21 mouse cellular contexts compared by ENCODE assay signal in the genomic region with DNA sequence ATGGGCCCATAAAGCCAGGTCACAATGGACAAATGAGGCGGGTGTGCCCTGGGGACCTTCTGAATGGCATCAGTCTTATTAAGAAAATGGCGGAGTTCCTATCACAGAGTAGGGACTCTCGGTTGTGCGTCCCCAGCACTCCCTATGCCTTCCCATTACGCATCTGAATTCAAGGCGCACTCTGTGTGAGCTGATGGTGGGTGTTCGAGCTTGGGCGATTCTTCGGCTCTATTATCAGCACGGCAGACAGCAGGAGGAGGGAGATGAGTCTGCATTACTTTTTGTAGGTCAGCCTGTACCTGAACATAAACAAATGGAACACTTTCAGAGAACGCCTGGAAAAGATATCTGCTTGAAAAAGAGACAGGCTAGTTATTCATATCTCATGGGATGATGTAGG. TPM values are rescaled to one million over a fixed set of nuclear protein-coding genes. Genes with fewer than 3 reads are reported as not detected.
A peak's percentile ranks its signal among the peaks of the same experiment; 100 is the strongest.
DNase-seq lines count a peak whose midpoint lies in the region; ATAC-seq and TF ChIP-seq lines count a peak whose summit lies in the region.
"Had no signal": no experiment of that assay in that cellular context is flagged by ENCODE, and none has a peak within 500 bp of the region (broad histone marks: within the 10 kb centered on the region; RNA-seq: fewer than 3 reads in every experiment).

No protein-coding gene starts in this region.

- H3K27ac ChIP-seq in heart, embryonic 15.5 days = peak overlapping the region; percentile 71
- peak overlapping the region; percentile 6 for H3K27ac ChIP-seq in layer of hippocampus, adult 2 months

- peaks cover 11% of the 10 kb centered on the region; the same call in 1 of the 2 replicates for H3K4me1 ChIP-seq in heart, embryonic 15.5 days (replicated peaks)

- no peak for DNase-seq in frontal cortex, postnatal 25 days (ENCODE audit: low spot score in 2 of 2)
- DNase-seq in heart, postnatal 10 days = no peak
- DNase-seq in layer of hippocampus, adult 2 months (ENCODE audit: low spot score in 2 of 2) = no peak
- no peak for DNase-seq in layer of hippocampus, adult 18-20 months (ENCODE audit: low spot score in 2 of 2)
- DNase-seq in brain, adult 2 months (ENCODE audit: low read depth, low spot score) = peak; percentile 71
- no peak for DNase-seq in adipocyte (ENCODE audit: low spot score)
- DNase-seq: adrenal gland, postnatal 14 days; cerebellum, adult 18-20 months; cerebellum, postnatal 25 days; embryo, embryonic 11 days; layer of hippocampus, adult 9-11 months; left cerebral cortex, postnatal 4 days; liver; lung, postnatal 36 days had no signal

- H3K27me3 ChIP-seq in heart, embryonic 15.5 days = no peaks in the 10 kb centered on the region

- H3K4me2 ChIP-seq in heart, embryonic 15.5 days = no peak overlapping the region

- H3K9ac ChIP-seq in heart, embryonic 15.5 days = no peak overlapping the region
- H3K9ac ChIP-seq: forebrain, postnatal 0 days had no signal

- TF ChIP-seq CTCF in layer of hippocampus, adult 2 months (conservative IDR thresholded peaks at IDR 0.05) = no peak

- H3K9me3 ChIP-seq in heart, embryonic 15.5 days (replicated peaks) = no peaks in the 10 kb centered on the region
- H3K9me3 ChIP-seq: G1E had no signal

- intact Hi-C loops in heart, postnatal 10 days (cut with DNase I) = loop anchor here (5.0 kb wide), 4 partner anchors 149 to 559 kb away; a partner anchor contains a TSS

- H3K4me3 ChIP-seq in heart, embryonic 15.5 days = no peak overlapping the region
- H3K4me3 ChIP-seq in layer of hippocampus, adult 2 months = no peak overlapping the region
- H3K4me3 ChIP-seq: left cerebral cortex, adult 2 months had no signal

- peak; percentile 79 for ATAC-seq in frontal cortex, adult (ENCODE audit: low TSS enrichment)
- no peak for ATAC-seq in heart, embryonic 15.5 days (replicated peaks; ENCODE audit: insufficient number of reproducible peaks, insufficient read depth, low FRiP score, low read depth)
- ATAC-seq: activated CD4-positive, CD25-positive, alpha-beta regulatory T cell, adult 4 months; CD4-positive, CD25-positive, alpha-beta regulatory T cell, adult 4 months had no signal

- H3K36me3 ChIP-seq in heart, embryonic 15.5 days = no peaks in the 10 kb centered on the region
- H3K36me3 ChIP-seq: G1E had no signal

- 82% methylated on average over 11 of the region's 11 CpGs for WGBS in heart, embryonic 15.5 days

RNA-seq across cellular contexts. Expression of a gene that starts 39.7 kb away (rescaled TPM):
- 7.9 and 10.1 TPM in 2 replicates for polyA plus RNA-seq in heart, embryonic 15.5 days (2015; fragmentation: Nextera tagmentation; extraction: Ambion mirVana)
- 10 to 100 TPM; 44.3 to 59.0 TPM for total RNA-seq in heart, postnatal 10 days (2021)
- total RNA-seq in layer of hippocampus, adult 2 months (2021) = 10 to 100 TPM; 29.2 to 32.5 TPM
- 10 to 100 TPM; 31.8 to 33.1 TPM for total RNA-seq in layer of hippocampus, adult 18-20 months (2021)
- polyA plus RNA-seq: G1E had no signal
